Mouse (Mus musculus) liver, embryonic 11.5 days (tissue): ENCODE measurements around the gene 2200002D01Rik. TPM values are rescaled to one million over a fixed set of nuclear protein-coding genes. Genes with fewer than 3 reads are reported as not detected.
A peak's percentile ranks its signal among the peaks of the same experiment; 100 is the strongest.

Experiments used
- ATAC-seq: fragments of 200-750 bp; cut with Nextera tagmentation; replicated peaks from 2 replicates; pipeline ENCODE4 v1.8.0; 2017; ENCODE audit warnings: moderate number of reproducible peaks, mild to moderate bottlenecking, moderate TSS enrichment, moderate library complexity; ENCODE audit not compliant: low FRiP score
- DNase-seq: peaks from one replicate; pipeline ENCODE4 v3.0.0-alpha.2; 2017; ENCODE audit warnings: low spot score
- H3K27ac ChIP-seq: fragments of 300-500 bp; sonication (generic); 2 replicates; pipeline ENCODE4 v1.5.1; 2014; ENCODE audit warnings: mild to moderate bottlenecking, low read depth, low read length, control low read depth
- H3K27me3 ChIP-seq: fragments of 300-500 bp; sonication (generic); replicated peaks from 2 replicates; pipeline ENCODE4 v1.6.1; 2014; ENCODE audit warnings: low read length, mixed read lengths; ENCODE audit not compliant: control insufficient read depth, insufficient read depth
- H3K36me3 ChIP-seq: fragments of 300-500 bp; sonication (generic); 2 replicates; pipeline ENCODE4 v1.6.1; 2014; ENCODE audit warnings: mild to moderate bottlenecking, low read length, moderate library complexity, mixed read lengths; ENCODE audit not compliant: control insufficient read depth, insufficient read depth
- H3K4me1 ChIP-seq: fragments of 300-500 bp; sonication (generic); replicated peaks from 2 replicates; pipeline ENCODE4 v1.6.1; 2014; ENCODE audit warnings: low read length, mixed read lengths; ENCODE audit not compliant: control insufficient read depth, insufficient read depth
- H3K4me2 ChIP-seq: fragments of 300-500 bp; sonication (generic); 2 replicates; pipeline ENCODE4 v1.6.1; 2014; ENCODE audit warnings: mild to moderate bottlenecking, control low read depth, moderate library complexity
- H3K4me3 ChIP-seq: fragments of 300-500 bp; sonication (generic); 2 replicates; pipeline ENCODE4 v1.5.1; 2014; ENCODE audit warnings: low read depth, low read length, control low read depth
- H3K9ac ChIP-seq: fragments of 300-500 bp; sonication (generic); 2 replicates; pipeline ENCODE4 v1.6.1; 2014; ENCODE audit warnings: low read depth, low read length, control low read depth
- H3K9me3 ChIP-seq: fragments of 300-500 bp; sonication (generic); 2 replicates; pipeline ENCODE4 v1.6.1; 2016; ENCODE audit warnings: low read length, inconsistent platforms, mixed read lengths; ENCODE audit not compliant: control insufficient read depth
- WGBS: fragments of 180-500 bp; shearing (Covaris S2); extraction: QIAGEN DNeasy Blood & Tissue Kit; methylation state at CpG from one replicate; pipeline ENCODE4 v1.1.7; 2014; 5-methylcytosine and 5-hydroxymethylcytosine counted together
- polyA plus RNA-seq: library from polyadenylated mRNA; unstranded; fragments of >200 nt; fragmentation: Nextera tagmentation; extraction: Ambion mirVana; gene quantifications from 2 replicates; pipeline ENCODE4 v1.2.1, GENCODE M21; 2014

2200002D01Rik gene
- polyA plus RNA-seq, 1 experiment from 2014 or later, result 4.4 TPM

- no peaks in the 10 kb centered on the region for H3K27me3 ChIP-seq
- ATAC-seq (no peak), DNase-seq (no peak)
- H3K4me1 ChIP-seq, result no peaks in the 10 kb centered on the region
- no peaks in the 10 kb centered on the region for H3K36me3 ChIP-seq
- no peak overlapping the region for H3K4me2 ChIP-seq
- WGBS, result 79% methylated on average over 4 of the region's 4 CpGs
- H3K27ac ChIP-seq, result no peak overlapping the region
- H3K9ac ChIP-seq, result no peak overlapping the region
- H3K9me3 ChIP-seq, result no peaks in the 10 kb centered on the region
- no peak overlapping the region for H3K4me3 ChIP-seq
These were observed 18.7 kb upstream of the 2200002D01Rik start for GRCm38 (mm10) chr7:29266931-29267330.

- H3K27me3 ChIP-seq, result no peaks in the 10 kb centered on the region
- no peak overlapping the region for H3K9ac ChIP-seq
- H3K27ac ChIP-seq, result no peak overlapping the region
- no peak overlapping the region for H3K4me2 ChIP-seq
- H3K9me3 ChIP-seq, result no peaks in the 10 kb centered on the region
- WGBS, result 87% methylated on average over 7 of the region's 7 CpGs
- DNase-seq (no peak), ATAC-seq (no peak)
- H3K36me3 ChIP-seq, result no peaks in the 10 kb centered on the region
- no peak overlapping the region for H3K4me3 ChIP-seq
- H3K4me1 ChIP-seq, result no peaks in the 10 kb centered on the region
These were observed 17.4 kb upstream of the 2200002D01Rik start for GRCm38 (mm10) chr7:29265636-29266035.

DNA sequence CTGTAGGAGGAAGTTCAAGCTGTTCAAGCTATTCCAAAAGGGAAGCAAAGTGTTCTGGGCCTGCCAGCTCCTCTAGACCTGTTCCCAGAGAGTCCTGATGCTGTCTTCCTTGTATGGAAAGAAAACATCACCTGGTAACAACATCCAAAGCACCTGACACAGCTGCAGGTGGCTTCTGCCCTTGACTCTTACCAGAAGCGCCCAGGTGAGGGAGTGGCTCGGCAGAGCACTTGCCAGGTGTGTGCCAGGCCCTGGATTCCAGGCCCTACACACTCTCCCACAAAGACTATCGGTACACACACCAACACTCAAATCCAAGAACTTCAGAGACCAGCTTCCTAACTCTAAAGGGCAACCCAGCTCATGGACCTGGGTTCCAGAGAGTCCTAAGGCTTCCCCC, 15.6 kb upstream of the 2200002D01Rik start:
- no peak overlapping the region for H3K4me3 ChIP-seq
- ATAC-seq, result no peak

GRCm38 (mm10) chr7:29262151-29262550, 13.9 kb upstream of the 2200002D01Rik start:
- 71% methylated on average over 6 of the region's 6 CpGs for WGBS

More for the DNA sequence above, 15.6 kb upstream of the 2200002D01Rik start:
- 87% methylated on average over 3 of the region's 3 CpGs for WGBS
- Histone ChIP-seq H3K27ac (no peak overlapping the region), H3K36me3 (no peaks in the 10 kb centered on the region), H3K4me2 (no peak overlapping the region), H3K27me3 (no peaks in the 10 kb centered on the region), H3K9ac (no peak overlapping the region), H3K4me1 (no peaks in the 10 kb centered on the region), H3K9me3 (no peaks in the 10 kb centered on the region)
- no peak for DNase-seq

DNA sequence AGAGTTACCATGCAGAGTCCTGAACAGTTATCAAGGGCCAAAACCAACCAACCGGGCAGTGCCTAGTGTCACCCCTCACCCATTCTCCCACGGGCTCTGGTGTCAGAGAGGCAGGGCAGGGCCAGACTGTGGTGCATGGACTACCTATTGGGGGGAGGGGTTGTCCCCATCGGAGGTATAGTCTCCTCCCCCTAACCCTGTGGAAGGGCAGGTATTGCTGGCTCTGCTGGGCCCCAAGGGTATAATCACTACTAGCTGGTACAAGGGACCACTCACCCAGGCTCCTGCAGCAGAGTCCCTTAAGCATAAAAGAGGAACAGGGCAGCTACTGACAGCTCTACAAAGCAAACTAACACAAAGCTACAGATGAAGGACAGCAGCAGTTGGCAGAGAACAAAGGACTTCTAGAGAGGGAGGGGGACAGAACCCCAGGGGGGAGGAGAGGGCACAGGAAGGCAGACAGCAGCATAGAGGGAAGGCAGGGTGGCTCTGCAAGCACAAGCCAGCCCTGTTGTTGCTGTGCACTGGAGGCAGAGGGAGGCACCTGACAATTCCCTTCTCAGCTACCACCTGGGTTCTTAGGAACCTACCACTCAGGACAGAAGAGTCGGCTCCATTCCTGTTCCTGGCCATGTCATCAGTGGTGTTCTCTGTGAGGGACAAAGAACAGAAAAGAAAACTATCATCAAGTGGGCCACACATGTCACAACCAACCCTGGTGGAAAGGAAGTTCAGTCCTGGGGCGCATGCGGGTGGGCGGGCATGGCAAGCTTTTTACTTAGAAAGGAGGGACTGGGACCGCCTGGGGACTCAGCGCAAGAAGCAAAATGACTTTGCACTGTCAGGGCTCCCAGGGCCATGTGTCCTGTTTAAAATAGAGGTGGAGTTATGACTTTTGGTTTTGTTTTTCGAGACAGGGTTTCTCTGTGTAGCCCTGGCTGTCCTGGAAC, 11.8 kb upstream of the 2200002D01Rik start:
- H3K9me3 ChIP-seq, result no peaks in the 10 kb centered on the region
- 79% methylated on average over 10 of the region's 10 CpGs for WGBS
- H3K9ac ChIP-seq, result no peak overlapping the region
- DNase-seq (no peak), ATAC-seq (no peak)
- no peak overlapping the region for H3K27ac ChIP-seq
- H3K27me3 ChIP-seq, result no peaks in the 10 kb centered on the region
- no peak overlapping the region for H3K4me2 ChIP-seq
- H3K4me1 ChIP-seq, result peaks cover 2% of the 10 kb centered on the region; the same call in 1 of the 2 replicates
- no peak overlapping the region for H3K4me3 ChIP-seq
- H3K36me3 ChIP-seq, result no peaks in the 10 kb centered on the region

More at GRCm38 (mm10) chr7:29262151-29262550, 13.9 kb upstream of the 2200002D01Rik start:
- Histone ChIP-seq H3K27me3 (no peaks in the 10 kb centered on the region), H3K9me3 (no peaks in the 10 kb centered on the region), H3K4me2 (no peak overlapping the region), H3K4me3 (no peak overlapping the region), H3K9ac (no peak overlapping the region), H3K4me1 (0 out of 2 replicates have a peak, but pooled peaks cover 2% of the 10 kb centered on the region), H3K27ac (no peak overlapping the region), H3K36me3 (no peaks in the 10 kb centered on the region)
- no peak for DNase-seq
- ATAC-seq, result no peak

DNA sequence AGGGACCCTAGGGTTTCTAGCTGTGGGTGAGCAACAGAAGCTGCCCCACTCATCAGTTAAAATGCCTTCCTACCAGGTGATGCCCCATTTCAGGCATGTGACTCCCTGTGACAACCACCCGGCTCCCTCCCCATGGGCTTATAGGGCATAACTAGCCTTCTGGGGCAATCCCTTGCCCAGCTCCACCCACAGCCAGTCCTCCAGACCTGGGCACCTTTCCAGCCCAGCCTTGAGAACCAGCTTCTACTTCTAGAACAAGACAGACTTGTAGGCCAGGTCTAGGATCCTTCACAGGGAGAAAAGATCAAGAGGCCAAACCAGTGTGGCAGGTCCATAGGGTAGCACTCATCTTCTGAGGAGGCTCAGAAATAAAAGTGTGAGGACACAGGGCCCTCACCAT, 9.1 kb upstream of the 2200002D01Rik start:
- H3K9ac ChIP-seq, result no peak overlapping the region
- no peaks in the 10 kb centered on the region for H3K27me3 ChIP-seq
- no peak overlapping the region for H3K4me2 ChIP-seq
- peaks cover 18% of the 10 kb centered on the region for H3K4me1 ChIP-seq
- ATAC-seq (no peak), DNase-seq (no peak)
- 80% methylated on average over 1 of the region's 1 CpGs for WGBS
- no peak overlapping the region for H3K4me3 ChIP-seq
- H3K27ac ChIP-seq, result no peak overlapping the region
- no peaks in the 10 kb centered on the region for H3K9me3 ChIP-seq
- no peaks in the 10 kb centered on the region for H3K36me3 ChIP-seq

DNA sequence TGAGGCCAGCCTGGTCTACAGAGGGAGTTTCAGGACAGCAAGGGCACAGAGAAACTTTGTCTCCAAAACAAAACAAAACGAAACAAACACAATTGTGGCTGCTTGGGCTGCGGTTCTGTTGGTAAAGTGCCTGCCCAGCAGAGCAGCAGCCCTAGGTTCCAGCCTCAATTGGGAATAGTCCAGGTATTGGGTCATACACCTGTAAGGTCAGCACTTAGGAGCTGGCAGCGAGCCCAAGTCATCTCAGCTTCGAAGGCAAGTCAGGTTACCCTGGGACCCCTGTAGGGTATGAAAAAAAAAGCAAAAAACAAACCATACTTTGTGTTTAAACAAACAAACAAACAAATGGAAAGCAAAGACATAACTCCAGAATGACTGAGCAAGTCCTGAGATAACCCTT, 7.6 kb upstream of the 2200002D01Rik start:
- no peaks in the 10 kb centered on the region for H3K36me3 ChIP-seq
- H3K4me2 ChIP-seq, result no peak overlapping the region
- H3K27me3 ChIP-seq, result no peaks in the 10 kb centered on the region
- no peak overlapping the region for H3K27ac ChIP-seq
- no peak overlapping the region for H3K9ac ChIP-seq
- no peak for ATAC-seq
- no peak for DNase-seq
- 80% methylated on average over 4 of the region's 4 CpGs for WGBS
- H3K4me1 ChIP-seq, result peaks cover 18% of the 10 kb centered on the region
- H3K4me3 ChIP-seq, result no peak overlapping the region
- H3K9me3 ChIP-seq, result no peaks in the 10 kb centered on the region

DNA sequence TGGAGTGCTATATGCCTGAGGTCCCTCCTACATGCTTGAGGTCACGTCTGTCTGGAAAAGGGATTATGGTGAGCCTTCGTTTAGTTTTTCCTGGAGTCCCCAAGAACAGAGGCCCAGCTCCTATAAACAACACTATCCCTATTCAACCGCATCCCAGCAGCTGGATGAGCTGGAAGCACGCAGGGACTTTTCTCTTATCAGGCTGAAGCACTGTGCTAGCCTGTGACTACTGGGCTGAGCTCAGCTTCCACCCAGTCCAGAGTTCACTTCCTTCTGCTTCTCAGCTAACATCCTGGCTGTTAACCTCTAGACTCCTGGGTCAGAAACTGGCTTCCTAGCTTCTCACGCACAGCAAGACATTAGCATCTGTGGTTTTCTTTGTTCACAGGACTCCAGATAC, 5.6 kb upstream of the 2200002D01Rik start:
- ATAC-seq (no peak; the same call in 1 of the 2 replicates), DNase-seq (no peak)
- H3K4me1 ChIP-seq, result peaks cover 19% of the 10 kb centered on the region
- H3K27me3 ChIP-seq, result no peaks in the 10 kb centered on the region
- H3K9me3 ChIP-seq, result no peaks in the 10 kb centered on the region
- H3K9ac ChIP-seq, result no peak overlapping the region
- H3K4me2 ChIP-seq, result no peak overlapping the region
- no peak overlapping the region for H3K4me3 ChIP-seq
- H3K27ac ChIP-seq, result peak overlapping the region; percentile 26; the same call in 1 of the 2 replicates
- WGBS, result 28% methylated on average over 5 of the region's 5 CpGs
- H3K36me3 ChIP-seq, result no peaks in the 10 kb centered on the region

- DNase-seq (no peak), ATAC-seq (no peak)
- no peak overlapping the region for H3K4me3 ChIP-seq
- H3K9me3 ChIP-seq, result no peaks in the 10 kb centered on the region
- peaks cover 28% of the 10 kb centered on the region for H3K4me1 ChIP-seq
- WGBS, result 78% methylated on average over 3 of the region's 3 CpGs
- no peaks in the 10 kb centered on the region for H3K36me3 ChIP-seq
- H3K4me2 ChIP-seq, result no peak overlapping the region
- H3K9ac ChIP-seq, result no peak overlapping the region
- no peaks in the 10 kb centered on the region for H3K27me3 ChIP-seq
- no peak overlapping the region for H3K27ac ChIP-seq
These were observed 2.9 kb upstream of the 2200002D01Rik start for GRCm38 (mm10) chr7:29251166-29251565.
